Mouse (Mus musculus) thymus, adult 2 months (tissue): ENCODE measurements around the gene Ttyh2. TPM values are rescaled to one million over a fixed set of nuclear protein-coding genes. Genes with fewer than 3 reads are reported as not detected.

Experiments used
- DNase-seq: peaks from one replicate; pipeline ENCODE4 v3.0.0; 2021
- H3K27ac ChIP-seq: fragments of 200-500 bp; 2 replicates; pipeline ENCODE4 v1.5.1; 2012; ENCODE audit warnings: low read length, control low read depth; ENCODE audit not compliant: control insufficient read depth, insufficient read depth
- H3K27me3 ChIP-seq: fragments of 200-500 bp; 2 replicates; pipeline ENCODE4 v1.6.1; 2012; ENCODE audit warnings: mild to moderate bottlenecking, low read length, moderate library complexity, mixed read lengths; ENCODE audit not compliant: control insufficient read depth, insufficient read depth
- H3K36me3 ChIP-seq: fragments of 200-500 bp; 2 replicates; pipeline ENCODE4 v1.6.1; 2012; ENCODE audit warnings: mild to moderate bottlenecking, low read length, moderate library complexity; ENCODE audit not compliant: control insufficient read depth, insufficient read depth
- H3K4me1 ChIP-seq: fragments of 200-500 bp; replicated peaks from 2 replicates; pipeline ENCODE4 v1.6.1; 2012; ENCODE audit warnings: low read length; ENCODE audit not compliant: control insufficient read depth, insufficient read depth
- H3K4me3 ChIP-seq: fragments of 200-500 bp; 2 replicates; pipeline ENCODE4 v1.5.1; 2012; ENCODE audit warnings: mild to moderate bottlenecking, low read length, control low read depth, moderate library complexity; ENCODE audit not compliant: control insufficient read depth, insufficient read depth
- CTCF ChIP-seq: fragments of 200-500 bp; IDR thresholded peaks from 2 replicates; pipeline ENCODE4 v1.5.1; 2012; ENCODE audit warnings: mild to moderate bottlenecking, control low read depth, low read length, moderate library complexity, borderline replicate concordance; ENCODE audit not compliant: control insufficient read depth, poor library complexity, insufficient read depth; ENCODE audit errors: extremely low read depth
- POLR2A ChIP-seq: fragments of 200-500 bp; IDR thresholded peaks from 2 replicates; pipeline ENCODE4 v1.6.1; 2012; ENCODE audit warnings: mild to moderate bottlenecking, low read length, control low read depth, moderate library complexity; ENCODE audit not compliant: control insufficient read depth, poor library complexity, insufficient read depth; ENCODE audit errors: extremely low read depth
- WGBS: fragments of 180-500 bp; shearing (Covaris S2); methylation state at CpG from one replicate; pipeline ENCODE4 v1.1.7; 2018; 5-methylcytosine and 5-hydroxymethylcytosine counted together
- polyA plus RNA-seq: library from polyadenylated mRNA; depleted of rRNA; stranded (reverse); fragments of >200 nt; gene quantifications from 2 replicates; pipeline ENCODE4 v1.2.3, GENCODE M21; 2012; rRNA removed

The Ttyh2 gene
- 17.1 and 17.3 TPM in 2 replicates for polyA plus RNA-seq

DNA sequence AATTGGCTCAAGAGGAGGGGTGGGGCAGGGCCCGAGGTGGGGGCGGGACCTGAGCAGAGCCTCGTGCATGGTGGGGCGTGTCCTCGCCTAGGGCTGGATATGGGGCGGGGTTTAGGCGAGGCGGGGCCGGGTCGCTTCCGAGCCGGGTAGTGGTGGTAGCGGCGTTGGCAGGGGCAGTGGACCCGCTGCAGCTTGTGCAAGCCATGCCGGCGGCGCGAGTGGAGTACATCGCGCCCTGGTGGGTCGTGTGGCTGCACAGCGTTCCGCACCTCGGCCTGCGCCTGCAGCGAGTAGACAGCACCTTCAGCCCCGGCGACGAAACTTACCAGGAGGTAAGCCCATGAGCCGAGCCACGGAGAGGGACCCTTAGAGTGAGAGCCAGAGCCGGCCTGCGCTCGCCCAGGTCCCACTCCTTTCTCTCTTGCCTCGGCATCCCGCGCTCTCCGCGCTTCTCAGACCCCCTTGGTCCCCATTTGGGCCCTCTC, at the start of gene Ttyh2:
Gene Ttyh2 (plus strand): TSS at position 91 of the 485 bp plus-strand sequence.
- peaks cover 18% of the 10 kb centered on the region for H3K4me1 ChIP-seq
- peak; percentile 19; the same call in 1 of the 2 replicates for TF ChIP-seq POLR2A
- TF ChIP-seq CTCF = no peak
- 2% methylated on average over 40 of the region's 40 CpGs for WGBS
- peaks cover 26% of the 10 kb centered on the region for H3K36me3 ChIP-seq
- DNase-seq = peak; percentile 41
- H3K4me3 ChIP-seq = peak within 1 kb of the TSS; percentile 51
- peaks cover 6% of the 10 kb centered on the region; the same call in 1 of the 2 replicates for H3K27me3 ChIP-seq
- H3K27ac ChIP-seq = no peak within 1 kb of the TSS

DNA sequence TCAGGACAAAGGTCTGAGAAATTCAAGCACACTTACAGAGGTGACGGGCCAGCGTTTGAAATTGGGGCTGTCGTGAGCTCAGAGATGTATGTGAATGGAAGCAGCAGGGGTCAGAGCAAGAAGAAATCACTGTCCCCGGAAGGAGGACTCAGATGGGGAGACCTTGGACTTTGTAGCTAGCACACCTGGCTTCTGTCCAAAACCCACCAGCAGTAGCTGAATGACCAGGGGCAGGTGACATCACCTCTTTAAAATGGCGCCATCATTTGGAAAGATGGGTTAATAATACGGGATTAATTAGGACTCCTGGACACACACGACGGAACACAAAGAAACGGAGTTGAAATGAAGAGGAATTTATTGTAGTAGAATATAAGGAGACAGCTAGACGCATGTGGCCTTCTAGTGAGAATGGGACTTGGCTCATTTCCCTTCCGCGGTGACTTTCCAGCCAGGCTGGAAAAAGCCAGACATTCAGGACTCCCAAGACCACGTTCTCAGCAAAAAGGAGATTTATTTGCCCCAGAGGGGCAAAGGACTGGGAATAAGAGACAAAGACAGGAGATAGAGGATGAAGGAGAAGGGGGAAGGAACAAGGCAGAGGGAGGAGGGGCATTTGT, 49.0 kb upstream of the Ttyh2 start:
- no peak for DNase-seq
- 92% methylated on average over 13 of the region's 13 CpGs for WGBS
- Histone ChIP-seq H3K27me3 (no peaks in the 10 kb centered on the region), H3K4me1 (no peaks in the 10 kb centered on the region), H3K36me3 (no peaks in the 10 kb centered on the region), H3K27ac (no peak overlapping the region), H3K4me3 (no peak overlapping the region)
- TF ChIP-seq CTCF = no peak
- no peak for TF ChIP-seq POLR2A

DNA sequence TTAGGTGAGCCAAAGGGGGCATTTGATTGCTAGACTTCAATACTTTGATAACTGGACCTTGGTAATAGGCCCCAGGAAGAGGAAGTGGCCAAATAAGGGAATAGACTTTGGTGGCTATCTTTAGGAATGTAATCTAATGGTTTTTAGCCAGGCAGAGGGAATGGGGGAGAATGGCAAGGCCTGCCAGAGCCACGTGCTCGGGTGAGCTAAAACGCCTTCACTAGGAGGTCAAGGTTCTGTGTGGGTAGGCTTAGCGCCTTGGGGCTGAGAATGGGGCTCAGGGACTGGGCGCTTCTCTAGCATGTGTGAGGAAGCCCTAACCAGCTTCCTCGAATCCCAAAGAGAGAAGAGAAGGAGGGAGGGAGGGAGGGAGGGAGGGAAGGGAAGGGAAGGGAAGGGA, 48.2 kb upstream of the Ttyh2 start:
- no peak for TF ChIP-seq CTCF
- no peak for TF ChIP-seq POLR2A
- no peak overlapping the region for H3K27ac ChIP-seq
- H3K4me3 ChIP-seq = no peak overlapping the region
- no peaks in the 10 kb centered on the region for H3K27me3 ChIP-seq
- H3K4me1 ChIP-seq = no peaks in the 10 kb centered on the region
- WGBS = 85% methylated on average over 5 of the region's 6 CpGs
- H3K36me3 ChIP-seq = no peaks in the 10 kb centered on the region
- DNase-seq = no peak

DNA sequence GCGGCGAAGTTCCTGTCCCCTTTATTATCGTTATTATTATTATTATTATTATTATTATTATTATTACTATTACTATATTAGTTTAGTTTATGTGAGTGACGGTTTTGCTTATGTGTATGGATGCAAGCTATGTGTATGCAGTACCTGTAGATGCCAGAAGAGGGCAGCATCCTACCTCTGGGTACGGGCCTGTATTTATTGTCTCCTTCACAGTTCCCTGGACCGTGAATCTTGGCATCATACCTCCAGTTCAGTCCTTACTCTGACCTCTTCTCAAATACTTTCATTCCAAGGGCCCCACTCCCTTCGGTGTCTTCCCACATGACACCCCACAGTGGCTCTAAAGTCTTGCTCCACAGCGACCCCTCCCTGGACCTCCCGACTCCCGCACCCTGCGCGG, 47.2 kb upstream of the Ttyh2 start:
- no peaks in the 10 kb centered on the region for H3K4me1 ChIP-seq
- no peak overlapping the region for H3K4me3 ChIP-seq
- no peaks in the 10 kb centered on the region for H3K36me3 ChIP-seq
- TF ChIP-seq POLR2A (no peak), CTCF (no peak)
- no peak overlapping the region for H3K27ac ChIP-seq
- no peaks in the 10 kb centered on the region for H3K27me3 ChIP-seq
- WGBS = 81% methylated on average over 12 of the region's 12 CpGs
- DNase-seq = peak; percentile 8

DNA sequence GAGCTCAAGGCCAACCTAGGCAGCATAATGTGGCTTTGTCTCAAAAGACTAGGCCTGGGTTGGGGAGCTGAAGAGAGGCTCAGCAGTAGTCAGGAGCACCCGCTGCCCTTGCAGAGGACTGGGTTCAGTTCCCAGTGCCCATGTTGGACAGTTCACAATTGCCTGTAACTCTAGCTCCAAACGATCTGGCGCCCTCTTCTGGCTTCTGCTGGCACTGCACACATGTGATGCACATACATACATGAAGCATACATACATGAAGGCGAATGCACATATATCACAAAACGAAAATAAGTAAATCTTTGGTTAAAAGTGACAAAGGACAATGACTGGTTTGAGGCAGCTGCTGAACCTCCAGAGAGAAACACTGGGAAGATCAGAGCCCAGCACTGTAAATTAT, 45.2 kb upstream of the Ttyh2 start:
- no peaks in the 10 kb centered on the region for H3K4me1 ChIP-seq
- no peak overlapping the region for H3K4me3 ChIP-seq
- H3K27me3 ChIP-seq = no peaks in the 10 kb centered on the region
- no peak overlapping the region for H3K27ac ChIP-seq
- TF ChIP-seq POLR2A = no peak
- no peak for TF ChIP-seq CTCF
- no peak for DNase-seq
- WGBS = 87% methylated on average over 5 of the region's 5 CpGs
- H3K36me3 ChIP-seq = no peaks in the 10 kb centered on the region

DNA sequence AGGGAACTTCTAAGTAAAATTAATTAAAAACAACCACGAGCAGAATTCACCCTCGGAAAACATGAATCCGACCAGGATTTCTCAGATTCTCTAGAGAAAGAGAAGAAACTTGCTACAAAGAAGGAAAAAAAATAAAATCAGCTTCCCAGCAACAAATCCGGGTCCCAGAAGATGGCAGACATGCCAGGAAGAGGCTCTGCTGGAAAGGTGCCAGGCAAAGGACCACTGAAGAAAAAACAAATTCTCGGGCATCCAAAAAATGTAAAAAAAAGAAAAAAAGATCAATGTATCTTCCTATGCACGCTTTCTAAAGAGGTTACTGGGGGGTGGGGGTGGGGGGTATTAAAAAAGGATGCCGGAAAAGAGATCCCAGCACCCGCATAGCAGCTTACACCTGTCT, 43.0 kb upstream of the Ttyh2 start:
- H3K27ac ChIP-seq = no peak overlapping the region
- TF ChIP-seq POLR2A (no peak), CTCF (no peak)
- no peaks in the 10 kb centered on the region for H3K4me1 ChIP-seq
- H3K27me3 ChIP-seq = no peaks in the 10 kb centered on the region
- 87% methylated on average over 8 of the region's 8 CpGs for WGBS
- H3K4me3 ChIP-seq = no peak overlapping the region
- H3K36me3 ChIP-seq = no peaks in the 10 kb centered on the region
- no peak for DNase-seq
